Mouse (Mus musculus) spleen, embryonic (tissue): ENCODE results near the gene Napsa.

Experiments
- CTCF ChIA-PET: fragments of 350-600 bp; sonication (Branson Sonifier 250); formaldehyde crosslinking; loops from one replicate; lab custom pipeline; 2022; lab: Charles Lee

Napsa gene

GRCm38 (mm10) chr7:44593051-44593450, 20.9 kb downstream of the Napsa start:
- CTCF ChIA-PET = interaction anchor here (0.6 kb wide), 1 partner anchor 588 kb away, joined by 4 read pairs; the partner anchor contains the start of gene Pth2

GRCm38 (mm10) chr7:44593775-44594174, 21.6 kb downstream of the Napsa start:
- CTCF ChIA-PET = no interaction called here

- CTCF ChIA-PET = no interaction called here
Observed at GRCm38 (mm10) chr7:44594291-44594690, 22.1 kb downstream of the Napsa start.

GRCm38 (mm10) chr7:44595131-44595561, 23.0 kb downstream of the Napsa start:
- CTCF ChIA-PET = interaction anchor here (0.6 kb wide), 1 partner anchor 54 kb away, joined by 3 read pairs; no protein-coding TSS in a partner anchor

GRCm38 (mm10) chr7:44596051-44596450, 23.9 kb downstream of the Napsa start:
- CTCF ChIA-PET = no interaction called here

GRCm38 (mm10) chr7:44596996-44597538, 24.9 kb downstream of the Napsa start:
- CTCF ChIA-PET = interaction anchor here (0.7 kb wide), 1 partner anchor 297 kb away, joined by 4 read pairs; no protein-coding TSS in a partner anchor

GRCm38 (mm10) chr7:44597666-44598065, 25.5 kb downstream of the Napsa start:
- CTCF ChIA-PET = no interaction called here

- CTCF ChIA-PET = no interaction called here
Observed at GRCm38 (mm10) chr7:44598336-44598735, 26.2 kb downstream of the Napsa start.

- CTCF ChIA-PET = no interaction called here
Observed at GRCm38 (mm10) chr7:44600691-44601262, 28.6 kb downstream of the Napsa start.

- CTCF ChIA-PET = no interaction called here
Observed at GRCm38 (mm10) chr7:44601646-44602045, 29.5 kb downstream of the Napsa start.

- CTCF ChIA-PET = interaction anchor here (0.6 kb wide), 1 partner anchor 290 kb away, joined by 3 read pairs; no protein-coding TSS in a partner anchor
Observed at GRCm38 (mm10) chr7:44602443-44602842, 30.3 kb downstream of the Napsa start.

- CTCF ChIA-PET = no interaction called here
Observed at GRCm38 (mm10) chr7:44603186-44603855, 31.1 kb downstream of the Napsa start.

- CTCF ChIA-PET = interaction anchor here (0.6 kb wide), 1 partner anchor 381 kb away, joined by 3 read pairs; no protein-coding TSS in a partner anchor
Observed at GRCm38 (mm10) chr7:44604139-44604606, 32.0 kb downstream of the Napsa start.

GRCm38 (mm10) chr7:44604619-44605018, 32.4 kb downstream of the Napsa start:
- CTCF ChIA-PET = interaction anchor here (0.6 kb wide), 1 partner anchor 380 kb away, joined by 3 read pairs; no protein-coding TSS in a partner anchor

GRCm38 (mm10) chr7:44605436-44605835, 33.3 kb downstream of the Napsa start:
- CTCF ChIA-PET = no interaction called here

- CTCF ChIA-PET = no interaction called here
Observed at GRCm38 (mm10) chr7:44606171-44606901, 34.2 kb downstream of the Napsa start.

- CTCF ChIA-PET = no interaction called here
Observed at GRCm38 (mm10) chr7:44612192-44612591, 40.0 kb downstream of the Napsa start.

GRCm38 (mm10) chr7:44614041-44614688, 42.0 kb downstream of the Napsa start:
- CTCF ChIA-PET = no interaction called here

- CTCF ChIA-PET = no interaction called here
Observed at GRCm38 (mm10) chr7:44615309-44615708, 43.1 kb downstream of the Napsa start.

GRCm38 (mm10) chr7:44615987-44616386, 43.8 kb downstream of the Napsa start:
- CTCF ChIA-PET = no interaction called here

GRCm38 (mm10) chr7:44617059-44617458, 44.9 kb downstream of the Napsa start:
- CTCF ChIA-PET = no interaction called here
